Mouse (Mus musculus): ENCODE results near the gene Ttn.

- TF ChIP-seq CTCF (IDR thresholded peaks at IDR 0.05; ENCODE audit: insufficient read depth, low read depth, low read length) (no peak), POLR2A (IDR thresholded peaks at IDR 0.05; ENCODE audit: insufficient read depth, low read depth, low read length) (no peak)
Observed at GRCm38 (mm10) chr2:76875587-76875986, 106.8 kb downstream of the Ttn start.
